Mouse (Mus musculus) liver, embryonic 11.5 days (tissue): Measurements from ENCODE around the gene Gm13889. TPM values are rescaled to one million over a fixed set of nuclear protein-coding genes. Genes with fewer than 3 reads are reported as not detected.

ENCODE experiments used
- ATAC-seq: fragments of 200-750 bp; cut with Nextera tagmentation; replicated peaks from 2 replicates; pipeline ENCODE4 v1.8.0; 2017; ENCODE audit warnings: moderate number of reproducible peaks, mild to moderate bottlenecking, moderate TSS enrichment, moderate library complexity; ENCODE audit not compliant: low FRiP score
- DNase-seq: peaks from one replicate; pipeline ENCODE4 v3.0.0-alpha.2; 2017; ENCODE audit warnings: low spot score
- H3K27ac ChIP-seq: fragments of 300-500 bp; sonication (generic); 2 replicates; pipeline ENCODE4 v1.5.1; 2014; ENCODE audit warnings: mild to moderate bottlenecking, low read depth, low read length, control low read depth
- H3K27me3 ChIP-seq: fragments of 300-500 bp; sonication (generic); replicated peaks from 2 replicates; pipeline ENCODE4 v1.6.1; 2014; ENCODE audit warnings: low read length, mixed read lengths; ENCODE audit not compliant: control insufficient read depth, insufficient read depth
- H3K36me3 ChIP-seq: fragments of 300-500 bp; sonication (generic); 2 replicates; pipeline ENCODE4 v1.6.1; 2014; ENCODE audit warnings: mild to moderate bottlenecking, low read length, moderate library complexity, mixed read lengths; ENCODE audit not compliant: control insufficient read depth, insufficient read depth
- H3K4me1 ChIP-seq: fragments of 300-500 bp; sonication (generic); replicated peaks from 2 replicates; pipeline ENCODE4 v1.6.1; 2014; ENCODE audit warnings: low read length, mixed read lengths; ENCODE audit not compliant: control insufficient read depth, insufficient read depth
- H3K4me2 ChIP-seq: fragments of 300-500 bp; sonication (generic); 2 replicates; pipeline ENCODE4 v1.6.1; 2014; ENCODE audit warnings: mild to moderate bottlenecking, control low read depth, moderate library complexity
- H3K4me3 ChIP-seq: fragments of 300-500 bp; sonication (generic); 2 replicates; pipeline ENCODE4 v1.5.1; 2014; ENCODE audit warnings: low read depth, low read length, control low read depth
- H3K9ac ChIP-seq: fragments of 300-500 bp; sonication (generic); 2 replicates; pipeline ENCODE4 v1.6.1; 2014; ENCODE audit warnings: low read depth, low read length, control low read depth
- H3K9me3 ChIP-seq: fragments of 300-500 bp; sonication (generic); 2 replicates; pipeline ENCODE4 v1.6.1; 2016; ENCODE audit warnings: low read length, inconsistent platforms, mixed read lengths; ENCODE audit not compliant: control insufficient read depth
- WGBS: fragments of 180-500 bp; shearing (Covaris S2); extraction: QIAGEN DNeasy Blood & Tissue Kit; methylation state at CpG from one replicate; pipeline ENCODE4 v1.1.7; 2014; 5-methylcytosine and 5-hydroxymethylcytosine counted together
- polyA plus RNA-seq: library from polyadenylated mRNA; unstranded; fragments of >200 nt; fragmentation: Nextera tagmentation; extraction: Ambion mirVana; gene quantifications from 2 replicates; pipeline ENCODE4 v1.2.1, GENCODE M21; 2014

The Gm13889 gene
- polyA plus RNA-seq, 1 experiment from 2014 or later: 3.3 TPM

GRCm38 (mm10) chr2:93946976-93947375 lies 10.0 kb downstream of the Gm13889 start:
- Histone ChIP-seq H3K27me3 (no peaks in the 10 kb centered on the region), H3K27ac (no peak overlapping the region), H3K4me1 (no peaks in the 10 kb centered on the region), H3K9ac (no peak overlapping the region), H3K9me3 (no peaks in the 10 kb centered on the region), H3K4me3 (no peak overlapping the region), H3K4me2 (no peak overlapping the region), H3K36me3 (no peaks in the 10 kb centered on the region)
- 68% methylated on average over 5 of the region's 5 CpGs for WGBS
- DNase-seq: no peak
- no peak for ATAC-seq

DNA sequence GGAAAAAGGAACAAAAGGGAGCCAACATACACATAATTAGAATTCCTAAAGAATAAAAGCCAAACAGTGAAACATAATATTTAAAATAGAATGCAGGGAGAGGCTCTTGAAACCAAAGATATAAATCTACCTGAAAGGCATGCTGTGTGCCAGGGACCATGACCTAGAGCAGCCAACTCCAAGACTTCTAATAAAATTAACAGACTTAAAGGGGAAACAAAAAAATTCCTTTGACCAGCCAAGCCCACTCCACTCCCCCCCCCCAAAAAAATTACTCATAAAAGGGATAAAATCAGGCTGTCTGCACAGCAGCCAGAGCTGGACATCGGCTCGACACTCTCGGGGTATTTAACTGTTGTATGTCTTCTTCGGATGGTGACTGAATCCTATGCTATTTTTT lies 12.1 kb downstream of the Gm13889 start:
- H3K27ac ChIP-seq: no peak overlapping the region
- ATAC-seq (no peak), DNase-seq (no peak)
- H3K27me3 ChIP-seq: no peaks in the 10 kb centered on the region
- no peaks in the 10 kb centered on the region for H3K36me3 ChIP-seq
- no peaks in the 10 kb centered on the region for H3K9me3 ChIP-seq
- no peak overlapping the region for H3K4me2 ChIP-seq
- no peaks in the 10 kb centered on the region for H3K4me1 ChIP-seq
- WGBS: 95% methylated on average over 4 of the region's 4 CpGs
- H3K4me3 ChIP-seq: no peak overlapping the region
- H3K9ac ChIP-seq: no peak overlapping the region

DNA sequence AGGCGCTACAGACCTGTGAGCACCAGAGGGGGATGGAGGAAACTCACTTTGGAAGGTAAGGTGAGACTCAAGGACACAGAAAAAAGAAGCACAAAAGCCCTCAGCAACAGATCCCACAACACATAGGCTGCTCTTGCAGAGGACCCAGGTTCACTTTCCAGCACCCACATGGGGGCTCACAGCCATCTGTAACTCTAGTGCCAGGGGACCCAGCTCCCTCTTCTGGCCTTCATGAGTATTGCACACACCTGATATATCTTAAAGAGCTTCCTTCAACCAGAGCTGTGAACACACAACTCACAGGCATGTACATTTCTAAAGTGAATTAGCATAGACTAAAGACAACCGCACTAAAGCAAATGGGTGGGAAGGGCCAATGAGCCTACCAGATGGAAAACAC lies 12.9 kb downstream of the Gm13889 start:
- WGBS: 79% methylated on average over 2 of the region's 2 CpGs
- no peak for ATAC-seq
- no peak overlapping the region for H3K9ac ChIP-seq

GRCm38 (mm10) chr2:93941670-93942069 lies 15.3 kb downstream of the Gm13889 start:
- Histone ChIP-seq H3K27me3 (0 out of 2 replicates have a peak, but pooled peaks cover 2% of the 10 kb centered on the region), H3K9me3 (no peaks in the 10 kb centered on the region), H3K27ac (no peak overlapping the region), H3K9ac (no peak overlapping the region), H3K4me3 (no peak overlapping the region), H3K4me2 (no peak overlapping the region), H3K4me1 (no peaks in the 10 kb centered on the region), H3K36me3 (no peaks in the 10 kb centered on the region)
- 64% methylated on average over 11 of the region's 11 CpGs for WGBS
- DNase-seq: no peak
- no peak for ATAC-seq

More for the DNA sequence above, 12.9 kb downstream of the Gm13889 start:
- DNase-seq: no peak
- no peak overlapping the region for H3K4me2 ChIP-seq
- no peaks in the 10 kb centered on the region for H3K36me3 ChIP-seq
- no peak overlapping the region for H3K4me3 ChIP-seq
- no peaks in the 10 kb centered on the region for H3K9me3 ChIP-seq
- 0 out of 2 replicates have a peak, but pooled peaks cover 2% of the 10 kb centered on the region for H3K27me3 ChIP-seq
- H3K27ac ChIP-seq: no peak overlapping the region
- no peaks in the 10 kb centered on the region for H3K4me1 ChIP-seq

DNA sequence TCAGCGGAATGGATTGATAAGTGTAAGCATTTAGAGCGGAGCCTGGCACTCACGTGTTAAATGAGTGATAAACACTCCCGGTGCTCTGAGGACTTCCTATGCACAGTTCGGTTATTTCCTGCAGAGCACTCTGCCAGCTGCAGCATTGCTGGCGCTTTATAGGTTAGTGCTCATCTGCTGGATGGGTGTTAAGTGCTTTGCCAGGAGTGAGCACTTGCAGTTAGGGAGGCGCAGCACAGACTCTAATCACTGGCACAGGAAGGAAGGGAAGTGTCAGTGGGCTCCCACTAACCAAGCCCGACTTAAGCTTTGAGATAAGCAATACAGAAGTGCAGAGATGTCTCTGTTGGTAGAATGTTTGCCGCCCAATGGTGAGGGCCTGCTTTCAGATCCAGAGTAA lies 18.5 kb downstream of the Gm13889 start:
- H3K36me3 ChIP-seq: no peaks in the 10 kb centered on the region
- no peak overlapping the region for H3K27ac ChIP-seq
- no peak overlapping the region for H3K4me3 ChIP-seq
- ATAC-seq (no peak), DNase-seq (no peak)
- no peak overlapping the region for H3K9ac ChIP-seq
- no peak overlapping the region for H3K4me2 ChIP-seq
- H3K9me3 ChIP-seq: no peaks in the 10 kb centered on the region
- H3K4me1 ChIP-seq: no peaks in the 10 kb centered on the region
- 0 out of 2 replicates have a peak, but pooled peaks cover 2% of the 10 kb centered on the region for H3K27me3 ChIP-seq
- 29% methylated on average over 9 of the region's 9 CpGs for WGBS

DNA sequence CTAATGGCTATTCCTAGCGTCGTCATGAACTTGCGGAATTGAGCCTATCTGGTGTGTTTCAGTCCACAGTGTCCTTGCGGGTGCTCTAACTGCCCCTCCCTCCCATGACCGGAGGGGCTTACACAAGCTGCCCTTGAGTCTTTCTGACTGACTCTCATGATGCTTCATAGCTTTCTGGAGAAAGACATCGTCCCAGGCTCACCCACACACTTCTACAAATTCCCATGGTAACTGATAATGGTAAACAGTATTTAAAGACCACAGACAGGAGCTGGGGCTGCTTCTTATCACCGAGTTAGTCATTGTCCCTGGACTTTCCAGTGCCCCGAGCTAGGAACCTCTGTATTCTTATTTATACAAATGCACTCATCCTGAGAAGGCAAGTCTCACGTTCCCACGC lies 28.1 kb downstream of the Gm13889 start:
- no peak overlapping the region for H3K27ac ChIP-seq
- H3K4me2 ChIP-seq: no peak overlapping the region
- ATAC-seq (no peak), DNase-seq (no peak)
- H3K36me3 ChIP-seq: no peaks in the 10 kb centered on the region
- H3K4me3 ChIP-seq: no peak overlapping the region
- no peaks in the 10 kb centered on the region for H3K4me1 ChIP-seq
- H3K9ac ChIP-seq: no peak overlapping the region
- no peaks in the 10 kb centered on the region for H3K9me3 ChIP-seq
- 75% methylated on average over 10 of the region's 10 CpGs for WGBS
- H3K27me3 ChIP-seq: no peaks in the 10 kb centered on the region

GRCm38 (mm10) chr2:93927701-93928437 lies 29.1 kb downstream of the Gm13889 start:
- Histone ChIP-seq H3K4me3 (no peak overlapping the region), H3K4me2 (no peak overlapping the region), H3K27me3 (no peaks in the 10 kb centered on the region), H3K4me1 (no peaks in the 10 kb centered on the region), H3K9me3 (no peaks in the 10 kb centered on the region), H3K36me3 (no peaks in the 10 kb centered on the region), H3K9ac (no peak overlapping the region), H3K27ac (no peak overlapping the region)
- 75% methylated on average over 13 of the region's 13 CpGs for WGBS
- DNase-seq (no peak), ATAC-seq (no peak)

- Histone ChIP-seq H3K27me3 (no peaks in the 10 kb centered on the region), H3K9ac (no peak overlapping the region), H3K27ac (no peak overlapping the region), H3K4me1 (no peaks in the 10 kb centered on the region), H3K9me3 (no peaks in the 10 kb centered on the region), H3K4me3 (no peak overlapping the region), H3K4me2 (no peak overlapping the region), H3K36me3 (no peaks in the 10 kb centered on the region)
- 92% methylated on average over 8 of the region's 8 CpGs for WGBS
- ATAC-seq (no peak), DNase-seq (no peak)
Measured at GRCm38 (mm10) chr2:93926141-93926540, 30.9 kb downstream of the Gm13889 start.

DNA sequence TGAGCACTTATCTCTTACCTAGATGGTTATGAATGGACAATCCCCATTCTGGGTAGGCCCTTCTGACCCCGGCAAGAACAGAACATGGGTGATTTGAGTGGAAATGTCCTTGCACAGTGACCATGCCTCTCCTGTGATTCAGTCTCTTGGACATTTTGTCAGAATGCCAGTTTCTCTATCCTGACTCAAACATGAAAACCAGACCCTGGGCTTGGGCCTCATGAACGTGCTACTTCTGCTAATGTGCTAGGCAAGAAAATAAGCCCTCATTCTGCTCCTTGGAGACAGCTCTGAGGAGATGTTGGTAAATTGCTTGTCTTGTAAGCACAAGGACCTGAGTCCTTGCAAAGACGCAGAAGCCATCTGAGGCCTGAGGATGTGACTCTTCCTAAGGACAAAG lies 37.9 kb downstream of the Gm13889 start:
- no peak overlapping the region for H3K27ac ChIP-seq
- H3K4me3 ChIP-seq: no peak overlapping the region
- ATAC-seq: no peak
- H3K36me3 ChIP-seq: no peaks in the 10 kb centered on the region
- WGBS: 77% methylated on average over 3 of the region's 3 CpGs
- DNase-seq: no peak
- no peaks in the 10 kb centered on the region for H3K27me3 ChIP-seq
- no peak overlapping the region for H3K9ac ChIP-seq
- H3K4me1 ChIP-seq: no peaks in the 10 kb centered on the region
- no peaks in the 10 kb centered on the region for H3K9me3 ChIP-seq
- no peak overlapping the region for H3K4me2 ChIP-seq
